Mouse (Mus musculus) layer of hippocampus, adult 18-20 months (tissue): ENCODE results near the gene Cacna2d3. TPM values are rescaled to one million over a fixed set of nuclear protein-coding genes. Genes with fewer than 3 reads are reported as not detected.
A peak's percentile ranks its signal among the peaks of the same experiment; 100 is the strongest.

Experiments
- DNase-seq, 2 experiments: peaks; one replicate each; pipeline ENCODE4 v3.0.0; 2022; ENCODE audit warnings: low spot score in 2 of 2
- total RNA-seq, 2 experiments: library from RNA; stranded (reverse); gene quantifications; 2 replicates each; pipeline ENCODE4 v1.2.3; 2021

The Cacna2d3 gene
- total RNA-seq, 2 experiments from 2014 or later: 85.8 to 89.9 TPM

- DNase-seq: no peak
Measured at GRCm38 (mm10) chr14:29402471-29402870, 319.2 kb downstream of the Cacna2d3 start.

- DNase-seq: no peak
Measured at GRCm38 (mm10) chr14:29393786-29394185, 327.9 kb downstream of the Cacna2d3 start.

GRCm38 (mm10) chr14:29392851-29393250 is 328.8 kb downstream of the Cacna2d3 start:
- DNase-seq: no peak

- DNase-seq: peak in 1 of 2 experiments; percentile 18
Measured at GRCm38 (mm10) chr14:29391489-29391888, 330.2 kb downstream of the Cacna2d3 start.

GRCm38 (mm10) chr14:29387761-29388160 is 333.9 kb downstream of the Cacna2d3 start:
- DNase-seq: no peak

GRCm38 (mm10) chr14:29385500-29385899 is 336.2 kb downstream of the Cacna2d3 start:
- DNase-seq: no peak

- no peak for DNase-seq
Measured at GRCm38 (mm10) chr14:29382786-29383185, 338.9 kb downstream of the Cacna2d3 start.

GRCm38 (mm10) chr14:29366911-29367310 is 354.8 kb downstream of the Cacna2d3 start:
- DNase-seq: no peak

GRCm38 (mm10) chr14:29362448-29362847 is 359.2 kb downstream of the Cacna2d3 start:
- DNase-seq: no peak

GRCm38 (mm10) chr14:29350627-29351026 is 371.0 kb downstream of the Cacna2d3 start:
- no peak for DNase-seq

- DNase-seq: no peak
Measured at GRCm38 (mm10) chr14:29341581-29341980, 380.1 kb downstream of the Cacna2d3 start.

GRCm38 (mm10) chr14:29340728-29341127 is 380.9 kb downstream of the Cacna2d3 start:
- DNase-seq: no peak

GRCm38 (mm10) chr14:29334897-29335296 is 386.8 kb downstream of the Cacna2d3 start:
- DNase-seq: no peak

- no peak for DNase-seq
Measured at GRCm38 (mm10) chr14:29334216-29334615, 387.4 kb downstream of the Cacna2d3 start.

GRCm38 (mm10) chr14:29324430-29324782 is 397.3 kb downstream of the Cacna2d3 start:
- DNase-seq: peak; percentile 5 to 29

- DNase-seq: peak in 1 of 2 experiments; percentile 23
Measured at GRCm38 (mm10) chr14:29323718-29324429, 397.8 kb downstream of the Cacna2d3 start.

GRCm38 (mm10) chr14:29313431-29313830 is 408.2 kb downstream of the Cacna2d3 start:
- DNase-seq: no peak

- no peak for DNase-seq
Measured at GRCm38 (mm10) chr14:29305623-29306022, 416.0 kb downstream of the Cacna2d3 start.

- no peak for DNase-seq
Measured at GRCm38 (mm10) chr14:29296185-29296754, 425.4 kb downstream of the Cacna2d3 start.

- DNase-seq: no peak
Measured at GRCm38 (mm10) chr14:29278901-29279300, 442.8 kb downstream of the Cacna2d3 start.

GRCm38 (mm10) chr14:29278401-29278800 is 443.3 kb downstream of the Cacna2d3 start:
- no peak for DNase-seq

GRCm38 (mm10) chr14:29277701-29278100 is 444.0 kb downstream of the Cacna2d3 start:
- DNase-seq: no peak

- no peak for DNase-seq
Measured at GRCm38 (mm10) chr14:29273890-29274289, 447.8 kb downstream of the Cacna2d3 start.
